Comparison of ENCODE assay signal across 10 mouse cellular contexts in genomic region chr2:93031021-93031420, GRCm38 (mm10). TPM values are rescaled to one million over a fixed set of nuclear protein-coding genes. Genes with fewer than 3 reads are reported as not detected.
DNase-seq lines count a peak whose midpoint lies in the region; ATAC-seq and TF ChIP-seq lines count a peak whose summit lies in the region.
"Had no signal": no experiment of that assay in that cellular context is flagged by ENCODE, and none has a peak within 500 bp of the region (broad histone marks: within the 10 kb centered on the region; RNA-seq: fewer than 3 reads in every experiment).

No protein-coding gene starts in this region.

- no peak overlapping the region for H3K4me2 ChIP-seq in heart, embryonic 12.5 days
- no peak overlapping the region for H3K4me2 ChIP-seq in myocyte (ENCODE audit: low read depth)

- no peak overlapping the region for H3ac ChIP-seq in myocyte (ENCODE audit: control insufficient read depth, insufficient read length)

- H3K9ac ChIP-seq in heart, embryonic 12.5 days: 0 out of 2 replicates have a peak overlapping the region, but pooled peaks have one; percentile 23
- H3K9ac ChIP-seq: liver, embryonic 14.5 days had no signal

- H3K36me3 ChIP-seq in megakaryocyte, embryonic 14.5 days (replicated peaks; ENCODE audit: low read length): peaks cover 51% of the 10 kb centered on the region
- no peaks in the 10 kb centered on the region for H3K36me3 ChIP-seq in heart, embryonic 12.5 days
- no peaks in the 10 kb centered on the region for H3K36me3 ChIP-seq in myocyte (ENCODE audit: control insufficient read depth, insufficient read depth)

- no peak for TF ChIP-seq POLR2A in myocyte (IDR thresholded peaks at IDR 0.05; ENCODE audit: insufficient read length, low read depth)

- no peaks in the 10 kb centered on the region for H3K9me3 ChIP-seq in megakaryocyte, embryonic 14.5 days
- no peaks in the 10 kb centered on the region for H3K9me3 ChIP-seq in heart, embryonic 12.5 days (replicated peaks)

- no peaks in the 10 kb centered on the region for H3K79me2 ChIP-seq in myocyte (ENCODE audit: control insufficient read depth, insufficient read depth)

- no peak for ATAC-seq in megakaryocyte, adult 5-6 weeks (ENCODE audit: poor library complexity, severe bottlenecking)
- no peak for ATAC-seq in heart, embryonic 12.5 days (ENCODE audit: insufficient number of reproducible peaks, low FRiP score)
- ATAC-seq: midbrain, embryonic 16.5 days had no signal

- intact Hi-C loops in heart, postnatal 36 days (cut with DNase I): loop anchor here (2.0 kb wide), 1 partner anchor 16 kb away; the partner anchor contains the start of gene Prdm11

- H3K27ac ChIP-seq in heart, embryonic 12.5 days (ENCODE audit: poor library complexity, severe bottlenecking): 0 out of 2 replicates have a peak overlapping the region, but pooled peaks have one; percentile 31
- H3K27ac ChIP-seq: liver, embryonic 14.5 days had no signal

- H3K4me3 ChIP-seq in megakaryocyte, embryonic 14.5 days (replicated peaks): peak overlapping the region; percentile 87
- no peak overlapping the region for H3K4me3 ChIP-seq in heart, embryonic 12.5 days
- no peak overlapping the region for H3K4me3 ChIP-seq in myocyte

- peak; percentile 45 to 59 for DNase-seq in heart, adult 18-20 months
- DNase-seq in heart, postnatal 36 days: no peak
- no peak for DNase-seq in layer of hippocampus, adult 9-11 months
- DNase-seq: gastrocnemius, postnatal 25 days had no signal

- WGBS in heart, embryonic 12.5 days: 63% methylated on average over 9 of the region's 9 CpGs

- no peaks in the 10 kb centered on the region for H3K27me3 ChIP-seq in megakaryocyte, embryonic 14.5 days (replicated peaks)
- no peaks in the 10 kb centered on the region for H3K27me3 ChIP-seq in heart, embryonic 12.5 days (replicated peaks)
- peaks cover 33% of the 10 kb centered on the region for H3K27me3 ChIP-seq in myocyte (ENCODE audit: control insufficient read depth, insufficient read depth, insufficient read length)

- H3K4me1 ChIP-seq in megakaryocyte, embryonic 14.5 days: peaks cover 92% of the 10 kb centered on the region
- H3K4me1 ChIP-seq in heart, embryonic 12.5 days (replicated peaks): peaks cover 80% of the 10 kb centered on the region

TF ChIP-seq in myocyte, 11 proteins besides CTCF, POLR2A, EP300 and RAD21:
- TF ChIP-seq MYOG (IDR thresholded peaks at IDR 0.05; ENCODE audit: control insufficient read depth in 1 of 3, insufficient read depth in 1 of 3, insufficient read length in 2 of 3, low read depth in 2 of 3): peak in 2 of 3 experiments; percentile 63 to 69
- no peak for TF ChIP-seq SRF (IDR thresholded peaks at IDR 0.05; ENCODE audit: control insufficient read depth, insufficient read length, low read depth)
- peak in 1 of 3 experiments; percentile 67 for TF ChIP-seq MYOD1 (IDR thresholded peaks at IDR 0.05; ENCODE audit: control insufficient read depth in 1 of 3, insufficient read length in 2 of 3, low read depth in 2 of 3)
TF ChIP-seq in myocyte: peak in this region for 2.

RNA-seq across cellular contexts. Expression of gene Prdm11, which starts 14.9 kb away (rescaled TPM):
- 1 to 10 TPM; 8.4 to 9.5 TPM for total RNA-seq in heart, adult 18-20 months (2021)
- 10 to 100 TPM in 1 of 2 experiments, 1 to 10 TPM in 1; 8.8 to 10.4 TPM for total RNA-seq in heart, postnatal 36 days (2021)
- polyA plus RNA-seq in megakaryocyte, embryonic 14.5 days (2012; ENCODE audit: insufficient read depth, low replicate concordance): 17.7 and 18.2 TPM in 2 replicates
- total RNA-seq in megakaryocyte, adult 5-6 weeks (2015): 0.85 and 2.1 TPM in 2 replicates
- total RNA-seq in megakaryocyte, adult 5-6 weeks (2017): 2.1 TPM in 2 replicates
- 5.6 and 5.8 TPM in 2 replicates for polyA plus RNA-seq in heart, embryonic 12.5 days (2016; fragmentation: Nextera tagmentation; extraction: Ambion mirVana)
- 0.78 TPM for polyA plus RNA-seq in myocyte (2012; fragmentation: generic; extraction: Trizol)

Comparison
In these comparisons a context has a peak if more than half of its experiments do, and no peak if none do; other contexts are left out.
1. DNase-seq: peak in heart, adult 18-20 months (2 of 2); none in heart, postnatal 36 days (0 of 2) and layer of hippocampus, adult 9-11 months (single experiment).